Mouse (Mus musculus): ENCODE measurements around the gene Tpcn2.

Gene Tpcn2

GRCm38 (mm10) chr7:145154066-145154465 lies 129.7 kb downstream of the Tpcn2 start:
- DNase-seq (ENCODE audit: low spot score), result no peak

- no peak for DNase-seq (ENCODE audit: low spot score)
Observed at GRCm38 (mm10) chr7:145151845-145152244, 132.0 kb downstream of the Tpcn2 start.

DNA sequence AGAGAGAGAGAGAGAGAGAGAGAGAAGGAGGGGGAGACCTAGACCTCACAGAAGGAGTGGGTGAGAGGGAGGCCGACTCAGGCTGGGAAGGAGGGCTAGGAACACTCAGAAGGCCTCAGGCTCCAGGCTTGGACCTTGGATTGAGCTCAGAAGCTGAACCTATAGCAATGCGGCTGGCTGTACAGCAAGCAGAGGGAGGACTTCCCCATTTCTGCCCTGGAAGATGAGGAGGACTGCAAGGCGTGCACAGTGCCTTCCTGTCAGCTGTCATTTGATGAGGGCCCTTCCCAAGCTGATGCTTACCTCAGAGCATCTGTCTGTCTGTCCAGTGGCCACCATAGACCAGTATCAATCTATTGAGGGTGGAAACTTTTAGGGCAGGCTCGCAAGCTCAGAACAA lies 134.9 kb downstream of the Tpcn2 start:
- no peak for DNase-seq (ENCODE audit: low spot score)

GRCm38 (mm10) chr7:145147973-145148698 lies 135.7 kb downstream of the Tpcn2 start:
- DNase-seq (ENCODE audit: low spot score), result no peak

GRCm38 (mm10) chr7:145146252-145146930 lies 137.4 kb downstream of the Tpcn2 start:
- DNase-seq (ENCODE audit: low spot score), result no peak

- DNase-seq (ENCODE audit: low spot score), result no peak
Observed at GRCm38 (mm10) chr7:145143502-145144070, 140.2 kb downstream of the Tpcn2 start.

DNA sequence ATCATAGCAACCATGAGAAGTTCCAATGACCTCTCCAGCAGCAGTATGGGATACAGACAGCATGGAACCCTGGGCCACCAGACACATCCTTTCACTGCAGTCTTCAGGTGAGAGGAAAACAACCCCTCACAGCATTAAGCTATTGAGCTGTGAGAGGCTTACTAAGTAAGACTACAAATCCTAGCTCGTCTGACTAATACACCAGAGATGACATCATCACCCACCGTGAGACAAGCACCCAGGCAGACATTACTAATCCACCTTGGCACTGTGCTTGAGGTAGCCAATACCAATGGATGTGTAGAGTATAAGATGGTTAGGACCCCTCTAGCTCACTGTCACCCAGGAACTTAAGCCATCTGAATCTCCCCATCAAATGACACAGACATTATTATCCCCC lies 143.2 kb downstream of the Tpcn2 start:
- no peak for DNase-seq (ENCODE audit: low spot score)

DNA sequence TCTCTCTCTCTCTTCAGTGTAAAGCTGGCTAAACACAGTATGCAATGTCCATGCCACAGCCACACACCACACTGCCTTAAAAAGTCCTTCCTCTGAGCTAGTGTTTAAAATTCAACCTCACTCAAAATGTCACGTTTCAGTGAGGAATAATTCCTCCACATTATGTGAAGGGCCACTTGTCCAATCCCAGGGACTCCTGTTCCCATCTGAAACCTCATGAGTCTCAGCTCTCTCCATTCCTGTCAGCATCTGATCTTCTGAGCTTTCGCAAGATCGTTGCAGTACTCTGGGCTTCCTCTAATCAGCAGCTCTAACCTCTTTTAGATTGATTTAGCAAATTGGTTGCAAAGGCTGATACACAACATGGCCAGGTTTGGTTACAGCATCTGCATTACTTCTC lies 144.2 kb downstream of the Tpcn2 start:
- DNase-seq (ENCODE audit: low spot score), result no peak

DNA sequence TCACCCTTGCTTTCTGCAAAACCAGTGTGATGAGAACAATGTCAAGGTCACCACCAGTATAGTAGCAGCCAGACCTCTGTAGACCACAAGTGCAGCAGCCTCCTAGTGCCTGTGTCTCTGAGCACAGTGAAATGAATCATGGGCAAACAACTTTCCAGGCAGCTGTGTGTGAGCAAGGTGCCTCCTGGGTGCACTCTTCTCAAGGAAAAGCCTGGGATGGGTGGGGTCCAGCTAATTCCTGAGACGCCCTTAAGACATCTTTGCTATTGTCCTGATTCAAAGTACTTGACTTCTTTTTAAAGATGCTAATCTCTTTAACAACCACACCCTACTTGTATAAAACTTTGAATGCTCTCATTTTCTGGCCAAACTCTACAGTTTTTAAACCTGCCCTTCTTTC lies 144.7 kb downstream of the Tpcn2 start:
- no peak for DNase-seq (ENCODE audit: low spot score)

DNA sequence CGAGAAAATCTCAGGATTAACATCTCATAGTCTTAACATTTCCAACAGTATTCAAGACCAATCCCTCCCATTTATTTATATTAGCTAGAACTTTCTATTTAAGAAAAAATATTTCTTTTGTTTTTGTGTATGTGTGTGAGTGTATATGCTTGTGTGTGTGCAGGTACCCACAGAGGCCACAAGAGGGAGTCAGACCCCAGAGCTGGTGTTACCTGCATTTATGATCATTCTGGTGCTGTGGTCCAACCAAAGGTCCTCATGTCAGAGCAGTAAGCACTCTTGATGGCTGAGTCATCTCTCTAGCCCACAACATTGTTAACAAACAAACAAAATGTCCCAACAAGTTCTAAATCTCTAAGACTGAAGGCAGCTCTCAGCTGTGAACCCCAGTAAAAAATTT lies 145.9 kb downstream of the Tpcn2 start:
- no peak for DNase-seq (ENCODE audit: low spot score)

GRCm38 (mm10) chr7:145136831-145137230 lies 147.0 kb downstream of the Tpcn2 start:
- DNase-seq (ENCODE audit: low spot score), result no peak
